Mouse (Mus musculus) NIH3T3 (cell line): ENCODE measurements around the gene Xxylt1.

Experiments used
- DNase-seq: peaks from one replicate; pipeline ENCODE4 v3.0.0-alpha.2; 2012; ENCODE audit warnings: low read depth

Gene Xxylt1

GRCm38 (mm10) chr16:30956141-30956540 lies 125.1 kb downstream of the Xxylt1 start:
- peak; percentile 76 for DNase-seq

- DNase-seq: no peak
Measured at GRCm38 (mm10) chr16:30948636-30949035, 132.6 kb downstream of the Xxylt1 start.

GRCm38 (mm10) chr16:30948216-30948615 lies 133.0 kb downstream of the Xxylt1 start:
- DNase-seq: no peak

- peak; percentile 59 for DNase-seq
Measured at GRCm38 (mm10) chr16:30944886-30945285, 136.3 kb downstream of the Xxylt1 start.

- DNase-seq: no peak
Measured at GRCm38 (mm10) chr16:30943919-30944318, 137.3 kb downstream of the Xxylt1 start.

- DNase-seq: no peak
Measured at GRCm38 (mm10) chr16:30940699-30941098, 140.5 kb downstream of the Xxylt1 start.

GRCm38 (mm10) chr16:30939903-30940302 lies 141.3 kb downstream of the Xxylt1 start:
- DNase-seq: peak; percentile 76

GRCm38 (mm10) chr16:30939210-30939609 lies 142.0 kb downstream of the Xxylt1 start:
- no peak for DNase-seq

- DNase-seq: no peak
Measured at GRCm38 (mm10) chr16:30938664-30939063, 142.6 kb downstream of the Xxylt1 start.

GRCm38 (mm10) chr16:30937665-30938064 lies 143.6 kb downstream of the Xxylt1 start:
- DNase-seq: peak; percentile 55

GRCm38 (mm10) chr16:30936471-30936870 lies 144.8 kb downstream of the Xxylt1 start:
- DNase-seq: no peak

- DNase-seq: no peak
Measured at GRCm38 (mm10) chr16:30936012-30936461, 145.2 kb downstream of the Xxylt1 start.

- no peak for DNase-seq
Measured at GRCm38 (mm10) chr16:30934967-30935690, 146.1 kb downstream of the Xxylt1 start.

GRCm38 (mm10) chr16:30934205-30934780 lies 146.9 kb downstream of the Xxylt1 start:
- DNase-seq: no peak

GRCm38 (mm10) chr16:30933366-30933765 lies 147.9 kb downstream of the Xxylt1 start:
- no peak for DNase-seq

GRCm38 (mm10) chr16:30932791-30933190 lies 148.4 kb downstream of the Xxylt1 start:
- no peak for DNase-seq

- no peak for DNase-seq
Measured at GRCm38 (mm10) chr16:30932196-30932595, 149.0 kb downstream of the Xxylt1 start.

- DNase-seq: no peak
Measured at GRCm38 (mm10) chr16:30929165-30929564, 152.1 kb downstream of the Xxylt1 start.

- DNase-seq: no peak
Measured at GRCm38 (mm10) chr16:30928076-30928750, 153.0 kb downstream of the Xxylt1 start.

- DNase-seq: no peak
Measured at GRCm38 (mm10) chr16:30925496-30925895, 155.7 kb downstream of the Xxylt1 start.

GRCm38 (mm10) chr16:30923899-30924298 lies 157.3 kb downstream of the Xxylt1 start:
- DNase-seq: no peak

- DNase-seq: peak; percentile 61
Measured at GRCm38 (mm10) chr16:30922548-30922947, 158.7 kb downstream of the Xxylt1 start.

- no peak for DNase-seq
Measured at GRCm38 (mm10) chr16:30918866-30919265, 162.4 kb downstream of the Xxylt1 start.
